Mouse (Mus musculus): ENCODE measurements at regions not wholly inside any gene's neighbourhood (a gene's known extent, or its start where the extent isn't known, plus 50 kb on each side); places are given as distances from the start of the nearest gene placed in this dataset.
A peak's percentile ranks its signal among the peaks of the same experiment; 100 is the strongest.

DNA sequence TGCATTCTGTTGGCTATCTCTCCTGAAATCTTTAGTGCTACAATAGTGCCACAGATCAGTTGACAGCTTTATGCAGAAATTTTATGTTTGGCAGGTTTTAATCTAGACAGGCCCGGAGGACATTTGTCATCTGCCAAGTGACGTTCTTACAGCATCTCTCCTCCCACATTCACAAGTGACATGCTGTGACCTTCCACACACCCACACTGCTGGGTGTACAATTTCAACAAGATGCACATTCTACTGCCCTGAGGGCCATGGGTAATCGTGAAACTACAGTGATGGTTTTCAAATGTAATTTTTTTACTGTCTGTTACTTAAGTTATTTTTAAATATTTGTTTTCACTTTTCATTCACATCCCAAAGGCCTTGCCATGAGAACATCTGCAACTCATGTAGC, 639.2 kb upstream of the Gm11114 start:
- DNase-seq = peak; percentile 19

DNA sequence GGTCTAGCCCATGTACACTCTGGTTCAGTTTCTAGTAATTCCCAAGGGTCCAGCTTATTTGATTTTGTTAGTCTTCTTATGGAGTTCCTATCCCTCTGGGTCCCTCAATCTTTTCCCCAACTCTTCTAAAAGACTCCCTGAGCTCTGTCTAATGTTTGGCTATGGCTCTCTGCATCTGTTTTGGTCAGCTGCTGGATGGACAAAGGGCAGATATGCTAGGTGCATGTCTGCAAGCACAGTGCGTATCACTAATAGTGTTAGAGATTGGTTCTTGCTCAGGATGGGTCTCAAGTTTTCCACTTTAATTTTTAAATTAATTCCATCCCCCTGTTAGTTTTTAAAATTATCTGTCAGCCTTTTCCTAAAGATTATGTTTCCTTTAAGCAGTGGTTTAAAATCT, 634.2 kb upstream of the Gm11114 start:
- DNase-seq = no peak

DNA sequence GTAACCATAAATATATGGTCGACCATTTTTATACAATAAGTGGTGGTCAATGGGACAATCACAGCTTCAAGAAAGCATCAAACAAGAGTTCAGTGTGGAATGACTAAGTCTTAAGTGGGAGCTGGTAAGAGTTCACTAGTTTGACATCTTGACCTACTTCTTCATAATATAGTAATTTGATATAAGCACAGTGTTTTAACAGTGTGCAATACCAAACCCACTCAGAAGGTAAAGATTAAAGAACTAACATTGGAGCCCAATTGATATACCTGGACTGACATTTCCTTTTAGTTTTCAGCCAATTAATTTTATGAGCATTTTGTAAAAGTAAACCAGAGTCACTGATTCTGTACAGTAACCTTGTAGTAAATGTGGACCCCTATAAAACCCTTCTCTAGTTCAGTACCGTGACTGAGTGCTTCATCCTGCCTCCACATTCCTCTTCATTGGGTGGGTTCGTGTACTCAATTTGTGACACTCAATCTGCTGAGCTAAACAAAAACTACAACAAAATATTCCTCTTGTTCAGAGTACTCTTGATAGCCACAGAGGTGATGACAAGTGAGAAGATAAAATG, 593.9 kb upstream of the Gm11114 start:
- DNase-seq = no peak

DNA sequence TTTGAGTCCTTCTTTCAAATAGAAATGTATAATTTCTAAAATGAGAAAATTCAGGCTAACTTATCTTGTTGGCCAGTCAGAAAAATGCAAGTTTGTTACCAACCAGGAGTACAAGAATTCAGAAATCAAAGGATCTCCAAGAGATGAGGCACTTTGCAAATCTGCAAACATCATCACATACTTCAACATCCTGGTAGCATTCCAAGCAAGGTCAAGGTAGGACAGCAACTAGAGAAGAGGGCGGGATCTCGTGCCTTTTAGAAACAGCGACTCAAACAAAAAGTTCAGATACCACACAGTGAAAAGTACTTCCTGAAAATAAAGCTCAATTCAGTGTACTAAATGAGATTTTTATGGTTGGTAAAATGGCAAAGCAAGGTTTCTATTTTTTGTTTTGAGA, 593.2 kb upstream of the Gm11114 start:
- no peak for DNase-seq

DNA sequence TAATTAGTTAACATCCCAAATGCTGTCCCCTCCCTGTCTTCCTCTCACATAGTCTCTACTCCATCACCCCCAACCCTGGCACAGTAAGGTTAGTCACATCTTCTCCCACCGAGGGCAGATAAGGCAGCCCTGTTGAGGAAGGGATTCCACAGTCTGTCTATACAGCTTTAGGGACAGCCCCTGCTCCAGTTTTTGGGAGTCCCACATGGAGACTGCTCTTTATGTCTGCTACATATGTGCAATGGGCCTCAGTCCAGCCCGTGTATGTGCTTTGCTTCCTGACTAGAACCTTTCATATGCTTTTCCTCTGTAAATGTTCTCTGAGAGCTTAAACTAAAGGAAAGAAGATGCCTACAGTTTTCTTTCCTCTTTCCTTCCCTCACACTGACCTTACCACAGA, 592.1 kb upstream of the Gm11114 start:
- DNase-seq = no peak

DNA sequence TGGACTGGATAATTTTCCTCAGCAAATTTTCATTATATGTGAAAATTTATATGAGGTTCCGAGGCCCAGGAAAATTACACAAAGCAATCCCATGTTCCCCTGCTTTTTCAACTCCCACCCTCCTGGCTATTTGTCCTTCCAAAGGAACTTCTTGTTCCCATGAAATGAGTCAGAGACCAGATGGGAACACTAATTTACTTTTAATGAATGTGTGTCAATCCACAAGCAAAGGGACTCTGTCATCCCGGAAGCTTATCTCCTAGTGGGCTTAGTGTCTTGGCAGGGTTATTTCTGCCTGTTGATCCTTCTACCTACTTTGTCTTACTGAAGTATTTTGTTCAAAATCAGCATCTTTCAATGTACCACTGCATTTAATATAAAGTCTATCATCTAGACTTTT, 573.3 kb upstream of the Gm11114 start:
- DNase-seq = no peak

DNA sequence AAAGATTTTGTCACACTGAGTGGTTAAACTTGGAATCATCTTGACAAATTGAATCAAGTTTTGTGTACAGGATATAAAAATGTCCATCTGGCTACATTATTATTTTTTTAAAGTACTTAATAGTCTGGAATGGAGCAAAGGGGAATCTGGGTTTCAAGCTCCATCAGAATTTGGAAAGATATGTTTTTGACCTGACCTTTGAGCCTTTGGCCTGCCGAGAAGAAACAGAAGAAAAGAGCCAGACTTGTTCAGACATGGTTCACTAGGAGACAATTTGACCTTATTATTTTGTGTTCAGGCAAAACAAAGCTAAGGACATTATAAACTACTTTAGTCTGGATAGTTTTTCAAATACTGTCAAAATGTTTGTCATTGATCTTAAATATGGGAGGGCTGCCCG, 572.2 kb upstream of the Gm11114 start:
- peak; percentile 41 for DNase-seq

DNA sequence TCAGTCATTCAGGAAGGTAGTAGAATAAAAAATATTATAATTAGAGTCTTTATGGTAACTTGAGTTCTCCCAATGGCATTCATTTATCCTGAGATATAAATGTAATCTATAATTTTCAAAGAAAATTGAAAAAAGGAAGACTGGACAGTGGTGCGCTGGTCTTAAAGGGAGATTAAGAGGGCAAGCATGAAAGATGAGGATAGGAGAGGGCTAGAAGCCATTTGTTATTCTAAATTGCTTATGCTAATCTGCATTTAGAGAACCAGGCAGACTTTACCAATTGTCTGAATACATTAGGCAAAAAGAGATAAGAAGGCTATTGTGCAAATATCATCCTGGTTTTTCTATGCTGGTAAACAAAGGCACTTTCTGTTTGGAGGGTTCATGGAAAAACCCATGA, 558.2 kb upstream of the Gm11114 start:
- DNase-seq = no peak

DNA sequence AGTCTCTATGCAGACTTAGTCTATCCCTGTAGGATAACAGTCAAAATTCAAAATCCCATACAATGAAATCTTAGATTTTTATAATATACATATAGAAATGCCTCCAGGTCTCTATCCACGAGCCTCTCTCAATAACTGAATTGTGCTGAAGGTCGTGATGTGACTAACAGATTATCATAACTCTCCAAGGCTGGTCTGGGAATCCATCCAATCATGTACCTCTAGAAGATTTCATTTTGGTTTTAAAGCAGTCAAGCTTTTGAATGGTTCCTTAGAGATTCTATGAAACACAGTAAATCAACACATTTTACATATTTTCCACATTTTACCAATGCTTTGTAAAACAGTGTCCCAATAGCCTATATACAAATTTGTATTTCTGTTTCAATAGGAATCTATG, 557.7 kb upstream of the Gm11114 start:
- DNase-seq = no peak

DNA sequence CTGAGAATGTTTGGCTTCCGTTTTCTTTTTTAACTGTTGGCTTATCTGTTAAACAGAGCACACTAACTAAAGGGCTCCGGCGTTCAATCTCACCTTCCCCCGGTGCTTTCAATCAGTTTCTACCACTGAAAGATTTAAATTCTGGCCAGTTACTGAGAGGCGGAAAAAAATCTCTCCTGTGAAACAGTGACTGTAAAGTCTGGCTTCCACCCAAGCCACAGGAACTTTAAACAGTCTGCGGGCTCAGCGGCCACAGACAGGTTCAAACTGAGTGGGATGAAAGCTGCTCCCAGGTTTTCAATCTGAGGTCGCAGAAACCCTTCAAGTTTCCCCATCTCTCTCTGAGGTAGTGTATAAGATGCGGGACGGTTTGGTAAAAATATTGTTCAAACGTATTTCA, 538.2 kb upstream of the Gm11114 start:
- peak; percentile 1 for DNase-seq

DNA sequence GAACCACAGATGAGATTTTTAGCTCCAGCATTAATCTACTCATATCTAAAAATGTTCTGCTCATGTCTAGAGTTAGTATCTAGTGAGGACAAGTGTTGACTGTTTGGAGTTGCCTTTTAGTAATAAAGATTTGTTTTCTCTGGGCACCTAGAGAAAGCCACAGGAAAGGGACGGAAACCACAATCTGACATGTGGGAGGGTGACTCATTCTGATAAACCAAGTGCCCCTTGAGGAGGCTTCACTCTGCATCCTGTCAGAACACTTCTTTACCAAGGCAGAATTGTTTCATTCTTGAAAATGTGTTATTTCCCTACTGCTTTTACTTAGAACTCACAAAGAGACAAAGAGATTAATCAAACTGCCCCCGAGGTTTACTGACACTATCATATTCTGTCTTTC, 537.4 kb upstream of the Gm11114 start:
- no peak for DNase-seq

DNA sequence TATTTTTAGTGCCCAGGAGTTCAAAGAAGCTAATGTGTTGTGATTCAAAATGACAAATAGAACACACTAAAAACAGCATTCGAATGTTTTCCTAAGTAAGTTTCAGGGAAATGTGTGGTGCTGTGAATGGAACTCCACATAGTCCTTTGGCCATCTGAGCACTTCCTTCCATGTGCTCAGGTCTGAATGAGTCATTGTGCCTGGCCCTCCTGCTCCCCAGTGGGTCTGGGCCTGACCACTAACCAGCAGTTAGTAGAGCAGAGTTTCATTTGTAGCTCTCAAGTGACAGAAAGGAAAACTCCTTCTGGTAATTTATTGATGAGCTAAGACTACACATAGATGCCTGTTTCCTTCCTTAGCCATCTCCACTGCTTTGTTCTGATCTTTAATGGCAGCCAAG, 533.4 kb upstream of the Gm11114 start:
- no peak for DNase-seq

DNA sequence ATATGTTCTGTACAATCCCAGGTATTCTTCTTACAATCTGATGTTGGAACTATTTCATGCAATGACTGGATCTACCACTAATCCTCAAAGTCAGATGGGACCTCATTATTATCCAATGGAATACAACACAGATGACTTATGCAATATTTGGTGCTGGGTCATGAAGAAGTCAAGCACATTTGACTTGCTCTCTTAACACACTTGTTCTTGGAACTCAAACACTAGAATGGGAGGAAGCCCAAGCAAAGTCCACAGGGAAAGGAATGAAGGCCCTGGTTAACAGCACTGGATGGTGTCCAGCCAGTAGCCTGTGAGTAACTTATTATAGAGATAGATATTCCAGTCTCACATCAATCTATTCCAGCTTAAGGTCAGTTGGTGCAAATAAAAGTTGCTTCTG, 486.8 kb upstream of the Gm11114 start:
- no peak for DNase-seq

DNA sequence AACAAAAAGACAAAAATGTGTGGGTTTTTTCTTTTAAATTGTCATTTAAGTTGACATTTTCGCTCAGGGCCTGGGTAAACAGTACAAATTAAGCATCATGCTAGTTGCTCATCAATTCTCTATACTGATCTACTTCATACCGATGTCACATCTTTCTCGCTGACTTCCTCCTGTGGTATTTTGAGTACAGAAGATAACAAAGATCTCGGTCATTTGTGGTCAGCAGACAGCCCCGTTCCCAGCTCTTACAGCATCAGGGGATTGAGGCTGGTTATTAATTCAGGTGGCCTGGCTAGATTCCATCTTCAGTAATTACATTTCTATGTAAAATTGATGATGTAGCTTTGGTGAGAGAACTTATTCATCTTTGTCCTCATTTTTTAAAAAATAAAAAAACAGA, 483.6 kb upstream of the Gm11114 start:
- no peak for DNase-seq

DNA sequence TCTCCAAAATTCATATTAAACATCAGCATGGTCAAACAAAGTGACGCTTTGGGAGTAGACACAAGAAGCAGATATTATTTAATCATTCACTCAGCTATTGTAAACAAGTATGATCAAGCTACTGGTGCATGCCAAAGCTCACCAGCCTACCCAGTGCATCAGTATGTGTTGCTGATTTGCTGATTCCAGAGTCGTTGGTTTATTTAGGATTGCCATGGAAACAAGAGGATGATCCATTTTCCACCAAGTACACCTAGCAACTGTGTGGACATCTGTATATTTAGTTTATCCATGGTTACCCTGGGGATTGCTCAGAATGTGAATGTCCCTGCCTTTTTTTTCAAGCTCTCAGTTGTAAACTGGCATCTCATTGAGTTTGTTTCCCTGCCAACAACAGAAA, 481.9 kb upstream of the Gm11114 start:
- no peak for DNase-seq

DNA sequence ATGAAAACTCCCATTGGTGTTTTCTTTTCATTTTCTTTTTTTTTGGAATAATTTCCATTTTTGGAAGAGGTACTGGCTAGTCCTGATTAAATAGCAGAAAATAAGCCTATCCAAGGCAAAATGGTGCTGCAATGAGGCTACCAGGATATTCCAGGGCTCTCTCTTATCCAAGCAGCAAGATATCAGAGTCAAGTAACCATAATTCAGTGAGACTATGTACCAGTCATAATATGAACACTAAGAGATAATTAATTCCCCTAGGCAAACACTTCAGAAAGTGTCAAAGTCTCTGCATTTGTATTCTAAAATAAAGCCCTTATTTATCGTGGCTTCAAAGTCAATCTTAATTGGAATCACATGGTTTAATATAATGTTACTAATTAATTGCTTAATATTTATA, 475.1 kb upstream of the Gm11114 start:
- DNase-seq = no peak

DNA sequence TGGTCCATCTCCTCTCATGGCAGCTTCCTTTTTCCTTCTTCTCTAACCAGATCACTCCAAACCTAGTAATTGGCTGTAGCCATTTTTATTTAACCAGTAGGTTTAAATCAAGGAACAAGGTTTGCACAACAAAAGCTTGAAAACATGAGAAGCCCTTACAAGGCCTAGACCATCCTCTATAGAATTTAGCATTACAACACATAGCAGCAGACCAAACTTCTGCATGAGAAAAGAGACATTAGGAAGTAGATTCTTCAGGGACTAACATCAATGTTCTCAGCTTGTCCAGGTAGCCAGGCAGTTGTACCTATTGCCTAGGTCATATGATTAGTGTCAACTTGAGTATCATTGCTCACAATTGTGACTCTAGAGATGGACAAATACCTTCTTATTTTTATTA, 468.6 kb upstream of the Gm11114 start:
- no peak for DNase-seq

DNA sequence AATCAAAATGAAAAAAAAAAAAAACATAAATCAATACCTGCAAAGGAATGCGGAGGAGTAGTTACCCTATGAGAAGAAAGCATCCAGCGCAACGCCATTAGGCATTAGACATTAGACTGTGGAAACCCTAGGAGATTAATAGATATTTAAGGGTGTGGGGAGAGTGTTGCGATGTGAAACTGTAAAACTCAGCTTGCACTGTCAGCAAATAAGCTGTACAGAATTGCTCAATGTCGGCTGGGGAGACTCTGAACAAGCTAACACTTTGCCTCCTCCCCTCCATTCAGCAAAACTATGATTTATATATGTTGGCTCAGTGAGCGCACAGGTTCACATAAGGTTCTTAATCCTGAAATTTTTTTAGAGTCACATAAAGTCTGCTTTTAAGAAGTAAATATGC, 451.0 kb upstream of the Gm11114 start:
- DNase-seq = no peak

DNA sequence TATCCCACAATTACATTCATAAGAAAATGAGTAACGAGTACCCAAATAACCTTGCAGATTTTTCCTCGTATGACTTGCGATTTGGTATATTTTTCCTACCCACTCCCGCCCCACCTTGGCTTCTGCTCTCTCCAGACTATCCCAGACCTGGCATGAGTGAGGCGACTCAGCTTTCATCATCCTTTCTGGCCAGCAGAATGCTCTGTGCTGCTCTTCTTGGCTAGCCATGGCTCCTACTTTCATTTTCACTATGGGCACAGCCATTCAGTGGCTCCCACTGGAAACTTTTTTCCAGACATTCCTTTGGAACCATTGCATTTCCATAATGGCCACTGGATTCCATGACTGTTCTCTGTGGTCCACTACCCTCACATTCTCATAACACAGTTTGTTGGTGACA, 449.1 kb upstream of the Gm11114 start:
- no peak for DNase-seq

DNA sequence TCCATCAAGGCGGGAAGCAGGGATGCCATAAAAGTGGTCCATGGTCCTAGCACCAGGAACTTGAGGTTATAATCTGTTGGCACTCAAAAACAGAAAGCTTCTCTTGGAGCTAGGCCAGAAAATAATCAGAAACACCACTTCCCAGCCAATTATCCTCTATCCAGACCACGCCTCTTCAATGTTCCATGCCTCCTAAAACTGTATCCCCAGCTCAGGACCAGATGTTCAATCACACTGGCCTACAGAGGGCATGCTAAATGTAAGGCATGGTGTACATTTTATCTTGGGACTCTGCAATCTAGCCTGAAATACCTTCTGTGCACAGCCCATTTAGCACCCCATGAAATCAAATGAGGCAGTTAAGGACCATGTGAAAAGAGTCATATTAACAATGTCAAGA, 418.4 kb upstream of the Gm11114 start:
- no peak for DNase-seq

DNA sequence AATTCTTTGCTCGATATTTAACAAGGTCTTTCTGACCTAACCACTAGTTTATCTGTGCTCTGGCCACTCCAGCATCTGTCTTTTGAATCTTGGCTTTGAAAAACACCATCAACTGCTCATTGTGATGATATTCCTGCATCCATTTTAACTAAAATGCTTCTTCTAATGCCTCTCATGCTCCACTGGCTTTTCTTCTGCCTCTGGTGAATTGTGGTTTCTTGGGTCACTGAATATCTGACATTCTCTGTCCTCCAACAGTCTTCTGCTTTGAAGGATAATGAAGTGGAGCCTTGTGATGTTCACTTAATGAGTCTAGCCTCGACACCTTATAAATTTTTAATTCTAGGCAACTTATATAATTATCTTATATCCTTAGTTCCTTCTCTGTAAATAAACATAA, 416.5 kb upstream of the Gm11114 start:
- no peak for DNase-seq

DNA sequence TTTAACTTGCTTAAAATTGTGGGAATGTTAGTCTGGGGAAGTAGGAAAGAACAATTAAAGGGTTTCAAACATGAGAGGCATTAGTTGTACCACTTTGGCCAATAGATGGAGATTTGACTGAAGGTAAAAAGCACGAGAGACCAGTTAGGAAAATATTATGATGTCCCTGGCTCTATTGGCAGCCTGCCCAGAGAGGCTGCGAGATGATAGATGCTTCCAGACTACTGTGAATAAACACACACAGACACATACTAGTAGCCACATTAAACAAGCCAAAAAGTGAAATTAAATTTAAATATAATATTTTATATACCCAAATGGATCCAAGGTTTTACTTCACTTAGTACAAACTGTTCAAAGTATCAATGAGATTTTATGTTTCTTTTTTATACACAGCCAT, 411.9 kb upstream of the Gm11114 start:
- no peak for DNase-seq

DNA sequence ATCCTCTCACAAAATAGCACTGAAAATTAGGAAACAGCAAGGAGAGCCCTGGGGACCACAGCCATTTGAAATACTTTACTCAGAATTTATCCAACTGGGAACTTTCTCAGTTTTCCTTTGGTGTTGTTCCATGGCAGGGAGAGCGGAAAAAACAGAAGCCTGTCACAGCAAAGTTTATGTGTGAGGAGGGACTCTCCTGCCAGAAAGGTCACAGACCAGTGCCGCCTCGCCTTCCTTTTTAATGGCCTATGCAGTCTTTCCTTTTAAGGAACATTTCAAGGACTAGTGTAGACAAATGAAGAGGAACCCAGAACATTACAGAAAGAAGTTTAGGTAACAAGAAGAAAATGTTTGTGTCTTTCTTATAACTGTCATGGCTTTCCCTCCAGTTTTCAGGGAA, 406.3 kb upstream of the Gm11114 start:
- DNase-seq = peak; percentile 2

DNA sequence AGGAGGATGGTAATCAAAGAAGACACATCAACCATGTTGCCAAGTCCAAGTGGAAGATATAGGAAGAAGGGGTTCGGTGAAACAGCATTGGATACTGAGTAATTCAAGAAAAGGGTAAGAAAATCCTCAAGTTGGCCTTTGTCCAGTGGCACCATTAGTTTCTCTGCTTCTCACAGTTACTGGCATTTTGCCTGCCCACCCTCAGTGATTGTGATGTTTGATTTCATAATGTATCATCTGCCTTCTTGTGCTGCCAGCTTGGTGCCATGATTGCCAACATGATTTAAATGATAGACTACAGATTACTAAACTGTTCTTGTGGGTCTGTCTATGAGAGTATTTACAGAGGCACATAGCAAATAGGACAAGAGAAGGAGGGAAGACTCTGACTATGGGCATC, 399.3 kb upstream of the Gm11114 start:
- no peak for DNase-seq

DNA sequence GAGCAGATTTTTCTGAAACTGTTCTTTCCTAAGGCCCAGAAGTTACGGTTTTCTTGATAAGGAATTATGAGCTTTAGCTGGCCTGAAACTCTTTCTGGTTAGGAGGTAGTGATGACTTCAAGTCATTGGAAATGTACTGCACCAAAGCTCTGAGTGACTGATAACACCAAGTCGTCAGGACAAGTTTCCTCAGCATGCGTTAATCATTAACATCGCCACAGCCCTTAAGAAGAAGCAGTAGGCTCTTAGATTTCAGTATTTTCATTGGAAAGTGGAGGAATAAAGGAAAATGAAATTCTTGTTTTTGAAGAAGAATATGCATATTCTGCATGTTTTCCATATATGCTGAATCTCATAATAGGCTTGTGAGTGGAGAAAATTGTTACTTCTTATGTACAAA, 390.3 kb upstream of the Gm11114 start:
- no peak for DNase-seq

DNA sequence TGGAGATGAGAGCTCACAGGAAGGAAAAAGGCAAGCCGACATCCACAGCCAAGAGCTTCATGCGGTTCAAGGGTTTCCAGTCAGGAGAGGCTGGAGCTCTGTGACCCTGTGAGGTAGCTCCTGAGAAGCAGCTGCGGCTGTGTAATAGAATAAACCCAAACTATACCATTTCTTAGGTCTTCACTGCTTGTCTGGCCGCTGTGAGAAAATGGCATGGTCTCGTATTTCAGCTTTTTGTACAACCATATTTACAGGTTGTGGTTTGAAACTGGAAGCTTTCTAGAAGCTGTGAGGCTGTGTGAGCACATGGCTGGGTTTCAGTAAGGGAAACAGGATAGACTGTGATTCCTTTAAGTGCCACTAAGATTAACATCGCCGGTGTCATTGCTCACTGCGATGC, 388.6 kb upstream of the Gm11114 start:
- no peak for DNase-seq

Data from kidney, postnatal 14 days (tissue).